Mouse (Mus musculus) effector memory CD4-positive, alpha-beta T cell, adult 7 months (primary cell): ENCODE data around the gene Dnaic1. TPM values are rescaled to one million over a fixed set of nuclear protein-coding genes. Genes with fewer than 3 reads are reported as not detected.

Source experiments
- polyA plus RNA-seq: library from polyadenylated mRNA; unstranded; fragments of 100-300 nt; shearing (Covaris generic); gene quantifications from one replicate; pipeline ENCODE4 v1.2.1, GENCODE M21; 2017

The Dnaic1 gene
- polyA plus RNA-seq: not detected

GRCm38 (mm10) chr4:41569411-41569885, at the start of gene Dnaic1, which contains the start of gene Fam219a:
Gene Dnaic1 (plus strand): TSS chr4:41569775.
Gene Fam219a (minus strand): TSS chr4:41569538.

GRCm38 (mm10) chr4:41639913-41640507, 70.4 kb downstream of the Dnaic1 start, which contains the start of gene Enho:
Gene Enho (minus strand): TSS chr4:41640324.

Other genes starting within 250 kb of the Dnaic1 start
- 120 TPM for gene Ubap1, start 220.8 kb upstream of the Dnaic1 start, polyA plus RNA-seq
- 0.69 TPM for gene Kif24, start 104.9 kb upstream of the Dnaic1 start, polyA plus RNA-seq
- 5.1 TPM for gene Nudt2, start 104.6 kb upstream of the Dnaic1 start, polyA plus RNA-seq
- 0.48 TPM for gene AI464131, start 66.7 kb upstream of the Dnaic1 start, polyA plus RNA-seq
- gene 1110017D15Rik, start 52.4 kb upstream of the Dnaic1 start, polyA plus RNA-seq: not detected
- gene Fam219a, start 237 bp upstream of the Dnaic1 start, polyA plus RNA-seq: 5.5 TPM
- 0.80 TPM for gene Enho, start 70.5 kb downstream of the Dnaic1 start, polyA plus RNA-seq
- not detected for gene Cntfr, start 127.3 kb downstream of the Dnaic1 start, polyA plus RNA-seq
- gene Il11ra1, start 130.2 kb downstream of the Dnaic1 start, polyA plus RNA-seq: 6.0 TPM
- 22.3 TPM for gene Rpp25l, start 143.8 kb downstream of the Dnaic1 start, polyA plus RNA-seq
- gene Dctn3, start 153.4 kb downstream of the Dnaic1 start, polyA plus RNA-seq: 118 TPM
- not detected for gene Arid3c, start 161.4 kb downstream of the Dnaic1 start, polyA plus RNA-seq
- 62.1 TPM for gene Galt, start 185.5 kb downstream of the Dnaic1 start, polyA plus RNA-seq
- gene Sigmar1, start 186.4 kb downstream of the Dnaic1 start, polyA plus RNA-seq: 23.5 TPM
- 7.6 TPM for gene Ccl27a, start 204.5 kb downstream of the Dnaic1 start, polyA plus RNA-seq